Mouse (Mus musculus): ENCODE data around the gene B3gntl1.

B3gntl1 gene

DNA sequence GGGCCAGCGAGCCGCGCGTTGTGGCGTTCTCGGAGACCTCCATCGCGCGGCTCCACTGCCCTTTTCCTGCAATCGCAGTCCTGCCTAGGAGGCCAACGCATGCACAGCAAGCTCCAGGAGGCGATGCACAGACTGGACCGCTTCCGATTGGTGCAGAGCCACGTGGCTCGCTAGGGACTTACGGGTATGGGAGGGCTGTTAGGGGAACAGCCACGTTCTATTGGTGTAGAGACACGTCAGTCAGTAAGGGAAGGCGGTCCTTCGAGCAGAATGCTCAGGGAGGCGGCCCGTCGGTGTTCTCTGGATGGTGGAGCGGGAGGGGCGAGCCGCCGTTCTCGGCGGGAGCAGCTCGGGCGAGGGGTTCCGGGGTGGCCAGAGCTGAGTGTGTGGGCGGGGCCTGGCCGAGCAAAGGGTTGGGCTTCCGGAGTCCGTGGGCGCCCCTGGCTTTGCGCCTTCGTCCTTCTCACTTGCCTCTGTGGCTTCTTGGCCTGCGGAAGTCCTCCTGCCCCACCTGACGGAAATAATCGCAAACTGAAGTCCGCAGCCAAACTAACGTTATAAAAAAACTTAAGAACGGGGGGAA, at the start of gene B3gntl1:
TSS of gene B3gntl1 (minus strand) at position 164 of the 583 bp plus-strand sequence.
- peak; percentile 100 for DNase-seq (ENCODE audit: low read depth, low spot score)

DNA sequence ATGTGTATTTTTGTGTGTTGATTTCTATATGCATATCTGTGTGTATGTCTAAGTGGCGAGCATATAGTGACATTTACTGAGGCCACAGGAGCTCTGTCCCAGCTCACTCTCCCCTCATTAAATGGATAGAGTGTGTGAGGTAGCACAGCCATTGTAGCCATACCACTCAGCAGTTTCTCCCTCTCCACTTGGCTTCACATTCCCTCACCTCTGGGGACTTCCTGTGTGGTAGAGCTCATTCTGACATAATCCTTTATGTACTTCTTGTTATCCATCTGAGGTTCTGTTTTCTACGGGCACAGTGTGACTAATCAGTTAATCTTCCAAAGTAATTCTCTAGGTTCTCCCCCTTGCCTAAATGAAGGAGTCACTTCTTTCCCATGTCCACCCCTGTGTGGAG, 49.5 kb upstream of the B3gntl1 start:
- no peak for DNase-seq (ENCODE audit: low read depth, low spot score)

DNA sequence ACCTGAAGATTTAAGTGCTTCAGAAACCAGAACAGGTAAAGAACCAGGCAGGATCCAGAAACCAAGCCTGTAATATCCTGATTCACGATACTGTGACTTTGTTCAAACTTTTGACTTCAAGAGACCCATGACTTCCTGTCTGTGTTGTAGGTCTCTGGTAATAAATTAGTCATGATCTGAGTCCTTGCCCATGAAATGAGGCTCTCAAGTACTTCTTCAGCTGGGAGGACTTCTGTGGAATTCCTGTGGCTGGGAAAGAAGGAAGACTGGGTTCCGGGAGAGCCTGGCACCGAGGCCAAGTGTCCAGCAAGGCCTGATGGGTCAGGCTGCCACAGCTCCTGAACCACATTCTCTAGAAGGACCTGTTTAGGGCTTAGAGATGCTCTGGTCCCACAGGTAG, 47.8 kb upstream of the B3gntl1 start:
- no peak for DNase-seq (ENCODE audit: low read depth, low spot score)

DNA sequence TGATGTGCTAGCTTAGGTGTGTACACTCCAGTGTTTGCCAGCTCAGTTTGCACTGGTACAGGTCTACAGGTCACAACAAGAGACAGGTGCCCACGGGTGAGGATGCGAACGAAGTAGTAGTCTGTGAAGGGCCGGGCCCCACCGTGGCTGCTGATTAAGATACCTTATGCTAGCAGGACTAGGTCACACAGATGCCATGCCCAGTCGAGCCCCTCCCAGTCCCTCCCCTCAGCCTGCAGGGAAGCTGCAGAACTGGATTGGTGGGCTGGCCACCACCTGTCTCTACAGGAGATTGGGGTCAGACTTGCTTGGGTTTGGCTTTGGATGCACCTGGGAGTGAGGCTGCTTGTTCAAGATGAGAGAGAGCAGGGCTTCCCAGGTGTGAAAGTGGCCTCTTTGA, 44.8 kb upstream of the B3gntl1 start:
- DNase-seq (ENCODE audit: low read depth, low spot score) = no peak

DNA sequence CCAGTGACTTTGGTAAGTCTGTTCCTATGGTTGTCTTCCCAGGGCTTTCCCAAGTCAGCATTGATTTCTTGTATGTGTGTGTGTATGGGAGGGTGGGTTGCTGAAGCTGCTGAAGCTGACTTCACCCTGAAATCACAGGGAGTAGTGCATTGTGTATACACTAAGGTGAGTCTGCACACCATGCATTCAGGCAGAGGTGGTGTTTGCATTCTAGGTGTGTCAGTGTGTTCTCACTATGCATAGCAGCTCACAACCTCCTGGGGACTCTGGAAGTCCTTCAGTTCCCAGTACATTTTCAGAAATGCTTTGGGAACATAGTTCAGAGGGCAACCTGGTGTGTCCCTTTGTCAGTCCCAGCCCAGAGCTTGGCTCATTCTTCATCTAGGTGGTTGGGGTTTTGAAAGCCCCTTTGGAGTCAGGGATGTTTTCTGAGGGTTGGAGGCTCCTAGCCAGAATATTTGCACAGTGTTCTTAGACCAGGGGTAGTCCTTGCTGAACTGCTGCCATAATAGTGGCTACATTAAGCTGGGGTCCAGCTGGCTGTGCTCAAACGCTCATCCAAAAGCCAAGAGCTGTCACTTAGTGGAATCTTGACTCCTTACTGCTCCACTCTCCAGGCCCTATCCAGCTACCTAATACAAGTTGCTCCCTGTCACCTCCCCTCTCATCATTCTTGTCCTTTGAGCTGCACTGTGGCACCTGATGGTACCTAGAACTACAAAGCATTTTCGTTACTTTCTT, 42.0 kb upstream of the B3gntl1 start:
- DNase-seq (ENCODE audit: low read depth, low spot score) = no peak

DNA sequence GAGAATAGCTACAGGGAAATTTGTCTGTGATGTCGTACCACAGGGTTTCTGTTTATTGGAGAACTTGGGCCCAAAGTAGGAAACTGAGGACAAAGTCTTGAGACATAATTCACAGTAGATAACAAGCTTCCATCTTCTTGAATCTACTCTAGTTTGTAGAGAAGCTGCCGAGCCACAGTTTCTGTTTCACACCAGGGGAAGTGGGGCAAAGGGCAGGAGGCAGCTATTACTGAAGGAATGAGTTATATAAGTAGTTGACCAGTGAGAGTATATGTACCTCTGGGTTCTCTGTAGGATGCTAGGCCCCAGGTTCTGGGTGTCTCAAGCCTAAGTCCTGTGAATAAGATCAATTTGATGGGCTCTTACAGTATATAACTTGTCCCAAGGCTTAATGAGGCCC, 40.6 kb upstream of the B3gntl1 start:
- no peak for DNase-seq (ENCODE audit: low read depth, low spot score)

DNA sequence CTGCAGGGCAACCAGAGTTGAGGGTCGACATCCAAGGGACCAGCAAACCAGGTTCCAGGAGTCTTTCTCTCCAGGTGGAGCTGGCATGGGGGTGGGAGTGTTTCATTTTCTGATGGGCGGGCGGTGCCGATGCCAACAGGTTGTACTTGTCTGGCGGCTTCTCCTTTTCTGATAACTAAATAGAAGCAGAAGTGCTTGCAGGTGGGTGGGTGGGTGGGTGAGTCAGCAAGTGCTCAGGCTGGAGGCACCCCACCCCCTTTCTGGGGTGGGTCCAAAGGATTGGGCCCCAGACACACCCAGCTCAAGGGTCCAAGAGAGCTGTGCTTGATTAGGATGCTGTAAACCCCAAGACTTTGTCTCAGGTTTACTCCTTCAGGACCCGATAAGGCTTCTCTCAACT, 40.0 kb upstream of the B3gntl1 start:
- no peak for DNase-seq (ENCODE audit: low read depth, low spot score)

DNA sequence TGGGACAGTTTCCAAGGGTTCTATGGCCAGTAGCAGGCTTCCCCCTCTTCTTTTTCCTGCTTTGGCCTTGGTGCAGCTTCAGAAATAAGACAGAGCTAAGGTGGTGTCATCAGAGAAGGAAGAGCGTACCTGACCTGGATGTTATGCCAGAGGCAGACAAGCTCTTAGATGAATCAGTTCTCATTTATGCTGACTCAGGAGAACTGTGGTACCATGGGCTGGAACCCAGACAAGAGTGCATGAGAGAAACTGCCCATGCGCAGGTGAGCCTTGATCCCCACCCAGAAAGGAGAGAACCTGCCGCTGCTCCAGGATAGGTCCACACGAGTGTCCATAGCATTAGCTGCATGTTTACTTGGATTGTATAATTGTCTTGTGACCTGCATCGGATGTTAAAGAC, 37.3 kb upstream of the B3gntl1 start:
- no peak for DNase-seq (ENCODE audit: low read depth, low spot score)

DNA sequence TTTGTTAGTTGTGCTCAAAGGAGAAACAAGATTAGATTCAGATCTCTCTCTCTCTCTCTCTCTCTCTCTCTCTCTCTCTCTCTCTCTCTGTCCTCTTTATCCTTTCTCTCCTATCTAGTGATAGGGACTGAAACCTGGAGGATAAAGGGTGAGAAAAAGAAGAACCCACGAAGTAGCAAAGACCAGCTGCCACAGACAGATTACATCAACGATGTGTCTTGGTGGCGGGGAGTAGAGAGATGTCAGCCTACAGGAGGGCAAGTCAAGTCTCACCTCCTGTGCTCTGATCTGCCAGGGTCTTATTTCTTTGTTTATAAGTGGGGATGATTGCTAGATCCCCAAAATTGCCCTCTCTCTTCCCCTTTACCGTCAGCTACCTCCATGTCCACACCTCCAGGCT, 36.3 kb upstream of the B3gntl1 start:
- DNase-seq (ENCODE audit: low read depth, low spot score) = no peak

DNA sequence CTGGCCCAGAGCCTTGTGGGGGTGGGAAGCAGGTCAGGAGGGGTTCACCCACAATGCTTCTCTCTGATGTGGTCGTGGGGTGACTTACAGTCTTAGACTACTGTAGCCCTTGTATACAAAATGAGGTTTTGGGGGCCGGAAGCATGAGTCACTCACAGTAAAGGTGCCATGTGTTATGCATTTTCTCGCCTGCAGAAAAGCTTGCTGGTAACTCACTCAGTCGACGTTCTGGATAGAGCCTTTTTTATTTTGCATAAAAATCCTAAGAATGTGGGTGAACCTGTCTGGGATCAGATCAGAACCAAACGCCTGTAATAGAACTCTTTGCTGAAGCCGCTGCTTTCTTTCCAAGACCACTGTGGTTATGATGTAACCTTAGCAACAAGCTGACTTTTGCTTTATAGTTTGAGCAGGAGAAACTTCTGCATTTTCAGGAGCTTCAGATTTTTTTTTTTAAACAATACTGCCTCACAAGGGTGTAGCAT, 33.6 kb upstream of the B3gntl1 start:
- no peak for DNase-seq (ENCODE audit: low read depth, low spot score)

DNA sequence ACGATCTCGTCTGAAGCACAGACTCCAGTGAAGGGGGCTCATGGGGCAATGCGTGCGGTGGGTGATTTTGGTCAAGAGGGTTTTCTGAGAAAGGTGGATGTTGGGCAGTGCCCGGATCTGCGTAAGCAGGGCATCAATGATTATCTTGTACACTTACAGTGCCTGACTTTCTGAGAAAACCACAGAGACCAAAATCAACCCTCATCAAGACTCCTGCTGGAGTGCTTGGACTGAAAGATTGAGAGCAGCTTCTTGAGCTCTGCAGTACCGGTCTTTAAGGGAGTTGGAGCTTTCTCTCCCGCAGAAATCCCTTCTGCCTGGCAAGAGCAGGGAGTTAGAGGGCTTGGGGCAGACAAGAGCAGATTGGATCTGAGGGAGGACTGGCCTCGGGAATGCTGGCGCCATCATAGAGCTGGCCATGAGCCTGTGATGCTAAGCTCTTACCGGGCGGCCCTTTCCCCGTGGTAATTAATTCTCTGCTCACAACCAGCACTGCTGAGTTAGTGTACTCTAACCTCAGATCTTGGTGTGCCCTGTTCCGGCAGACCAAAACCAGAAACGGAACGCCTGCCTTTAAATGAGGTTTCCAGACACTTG, 30.8 kb upstream of the B3gntl1 start:
- no peak for DNase-seq (ENCODE audit: low read depth, low spot score)

DNA sequence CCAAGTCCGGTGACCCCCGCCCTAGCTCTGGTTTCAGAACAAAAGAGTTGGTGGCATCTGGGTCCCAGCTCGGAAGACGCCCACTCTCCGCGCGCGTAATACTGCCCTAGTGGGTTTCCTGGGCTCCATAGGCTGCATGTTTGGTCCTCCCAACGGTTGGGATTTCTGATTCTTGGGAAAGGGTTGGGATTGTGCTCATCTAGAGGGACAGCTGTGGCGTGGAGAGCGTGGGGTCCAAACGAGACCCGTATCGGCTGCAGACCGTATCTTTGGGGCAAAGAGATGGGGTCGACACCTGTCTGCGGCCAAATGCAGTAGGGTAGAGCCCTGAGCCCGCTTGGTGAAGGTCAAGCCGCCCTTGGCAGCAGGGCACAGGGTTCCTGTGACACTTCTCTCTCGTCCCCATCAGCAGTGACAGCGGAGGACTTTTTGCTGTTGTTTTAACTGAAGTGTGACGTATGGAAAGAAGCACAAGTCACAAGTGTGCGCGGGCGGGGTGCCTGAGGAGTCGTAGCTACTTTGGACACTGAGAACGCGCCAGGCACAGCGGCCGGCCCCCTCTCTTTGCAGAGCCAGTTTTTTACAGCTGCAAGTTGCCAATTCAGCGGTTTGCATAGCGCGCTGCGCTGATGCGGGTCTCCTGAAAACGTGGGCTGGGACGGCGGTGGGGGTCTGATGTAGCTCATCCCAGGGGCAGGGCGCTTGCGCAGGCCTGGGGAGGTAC, 30.1 kb upstream of the B3gntl1 start:
- DNase-seq (ENCODE audit: low read depth, low spot score) = peak; percentile 47

DNA sequence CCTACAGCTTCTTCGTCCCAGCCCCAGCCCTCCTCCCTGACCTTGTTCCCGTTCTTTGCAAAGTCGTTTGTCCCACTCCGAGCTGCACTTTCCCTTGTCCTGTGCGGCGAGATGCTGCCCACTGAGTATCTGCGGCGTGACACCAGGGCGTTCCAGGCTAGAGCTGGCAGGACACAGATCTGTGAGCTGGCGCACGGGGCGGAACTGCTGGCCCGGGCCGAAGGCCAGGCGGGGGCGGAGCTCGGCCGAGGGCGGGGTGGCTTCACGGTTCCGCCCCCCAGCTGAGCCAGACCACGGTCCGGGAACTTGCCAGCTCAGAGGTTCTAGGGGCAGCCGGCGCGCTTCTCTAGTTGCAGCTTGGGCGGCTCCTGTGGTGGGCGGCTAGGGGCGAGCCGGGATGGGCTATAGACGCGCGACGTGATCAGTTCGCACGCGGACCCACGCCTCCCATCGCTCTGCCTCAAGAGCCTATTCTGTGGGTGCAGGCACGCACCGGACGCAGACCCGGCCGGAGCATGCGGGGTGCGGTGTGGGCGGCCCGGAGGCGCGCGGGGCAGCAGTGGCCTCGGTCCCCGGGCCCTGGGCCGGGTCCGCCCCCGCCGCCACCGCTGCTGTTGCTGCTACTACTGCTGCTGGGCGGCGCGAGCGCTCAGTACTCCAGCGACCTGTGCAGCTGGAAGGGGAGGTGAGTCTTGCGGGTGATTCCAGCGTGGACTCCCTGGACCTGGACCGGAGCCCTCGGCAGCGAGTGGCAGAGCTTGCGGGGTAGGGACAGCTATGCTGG, 29.4 kb upstream of the B3gntl1 start:
- peak; percentile 90 for DNase-seq (ENCODE audit: low read depth, low spot score)

DNA sequence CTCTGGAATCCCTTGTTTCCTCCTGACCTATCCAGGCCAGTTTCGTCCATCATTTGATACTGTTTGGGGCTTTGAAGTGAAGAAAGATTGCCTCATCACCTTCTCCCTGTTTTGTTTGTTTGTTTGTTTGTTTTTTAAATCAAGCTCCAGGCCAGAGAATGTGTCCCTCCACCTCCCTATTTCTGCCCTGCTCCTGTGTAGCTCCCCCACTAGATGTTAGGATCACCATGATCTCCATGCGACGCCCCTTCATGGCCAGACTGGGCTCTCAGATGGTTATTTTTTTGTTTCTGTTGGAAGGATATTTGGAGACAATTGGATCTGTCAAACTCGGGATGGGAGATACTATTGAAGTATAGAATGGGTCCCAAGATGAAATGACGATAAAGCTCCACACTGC, 28.3 kb upstream of the B3gntl1 start, which contains the start of gene Metrnl:
TSS of gene Metrnl (plus strand) at position 301 of the 400 bp plus-strand sequence.
- no peak for DNase-seq (ENCODE audit: low read depth, low spot score)

DNA sequence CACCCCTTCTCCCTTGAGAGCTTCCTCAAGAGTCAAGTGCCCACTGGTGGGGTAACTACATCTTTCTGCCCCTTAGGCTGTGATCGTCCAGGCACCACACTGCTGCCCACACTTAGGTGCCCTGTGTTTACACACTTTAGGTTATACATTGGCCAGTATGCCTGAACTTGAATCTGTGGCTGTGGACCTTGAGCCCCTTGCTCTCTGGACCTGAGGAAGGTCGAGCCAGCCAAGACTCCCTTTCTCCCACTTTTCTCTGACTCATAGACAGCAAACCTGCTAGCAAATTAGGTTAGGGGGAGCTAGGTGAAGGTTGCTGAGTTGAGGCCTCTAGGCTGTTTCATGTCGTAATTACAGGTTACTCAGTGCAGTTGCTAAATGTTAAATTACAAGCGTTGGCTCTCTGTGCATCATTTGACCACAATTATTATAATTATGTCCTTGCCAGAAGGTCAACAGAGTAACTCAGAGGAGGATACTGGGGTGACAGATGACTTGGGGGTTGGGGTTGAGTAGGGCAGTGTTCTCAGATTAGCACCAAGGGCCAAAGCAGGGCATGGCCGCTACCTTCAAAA, 25.5 kb upstream of the B3gntl1 start:
- DNase-seq (ENCODE audit: low read depth, low spot score) = no peak

DNA sequence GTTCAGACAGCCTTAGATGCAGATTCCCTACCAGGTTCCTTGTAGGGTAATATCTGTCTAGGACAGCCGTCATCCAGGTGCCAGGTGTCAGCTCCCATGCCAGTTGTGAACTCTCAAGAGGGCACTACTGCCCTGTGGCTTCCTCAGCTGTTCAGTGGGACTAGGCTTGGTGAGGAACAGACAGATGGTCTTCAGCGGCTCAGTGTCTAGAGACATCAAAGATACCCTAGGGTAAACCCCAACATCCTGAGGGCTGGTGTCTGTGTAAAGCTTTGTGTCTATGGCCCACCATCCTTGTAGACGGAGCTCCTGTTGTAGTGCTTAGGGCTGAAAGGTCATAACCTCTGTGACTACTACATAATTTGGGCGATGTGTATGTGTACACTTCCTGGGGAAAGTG, 24.3 kb upstream of the B3gntl1 start:
- no peak for DNase-seq (ENCODE audit: low read depth, low spot score)

DNA sequence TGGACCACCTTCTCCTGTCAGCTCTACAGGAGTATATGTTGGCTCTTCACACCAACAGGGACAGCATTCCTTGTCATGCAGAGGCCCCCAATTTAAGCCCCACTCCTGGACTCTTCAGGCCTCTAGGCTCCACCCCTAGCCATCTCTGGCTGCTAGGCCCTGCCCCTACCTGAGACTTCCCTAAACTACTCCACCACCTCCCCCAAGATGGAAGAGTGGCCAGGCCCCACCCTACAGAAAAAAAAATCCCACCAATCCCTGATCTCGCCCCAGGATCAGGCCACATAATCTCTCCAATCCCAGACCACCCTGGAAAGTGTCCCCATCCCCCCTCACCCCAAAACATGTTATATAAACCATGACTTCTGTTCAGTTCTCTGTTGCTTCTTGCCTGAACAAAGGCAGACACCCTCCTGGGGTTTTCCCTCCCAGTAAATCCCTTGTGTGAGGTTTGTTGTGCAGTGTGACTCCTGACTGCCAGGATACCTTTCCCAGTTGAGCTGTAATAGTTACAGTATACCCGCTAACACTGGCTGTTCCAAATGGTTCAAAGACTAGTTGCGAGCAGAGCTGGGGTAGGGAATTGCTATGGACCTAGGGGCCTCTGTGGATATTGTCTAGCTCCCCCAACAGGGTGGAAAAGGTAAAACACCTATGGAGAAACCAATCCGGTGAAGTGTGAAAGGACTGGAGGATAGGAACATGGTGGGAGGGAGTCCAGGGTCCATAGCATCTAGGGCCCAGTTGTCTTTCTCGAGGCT, 22.5 kb upstream of the B3gntl1 start:
- no peak for DNase-seq (ENCODE audit: low read depth, low spot score)

DNA sequence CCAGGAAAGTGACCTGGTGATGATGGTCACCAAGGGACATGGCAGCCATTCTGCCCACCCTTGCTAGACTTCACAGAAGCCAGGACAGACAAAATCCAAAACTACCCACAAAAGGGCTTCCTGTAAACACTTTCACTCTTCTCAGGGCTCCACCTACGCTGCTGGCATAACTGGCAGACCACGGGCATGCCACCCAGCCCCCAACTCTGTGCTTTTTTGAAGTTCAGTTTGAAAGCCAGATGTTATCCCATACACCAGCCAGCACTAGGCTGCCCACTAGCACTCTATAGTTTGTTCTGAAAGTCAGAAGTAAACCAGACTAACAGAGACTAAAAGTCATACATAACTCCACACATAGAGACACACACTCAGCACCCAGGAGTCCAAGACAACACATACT, 15.1 kb upstream of the B3gntl1 start:
- no peak for DNase-seq (ENCODE audit: low read depth, low spot score)

DNA sequence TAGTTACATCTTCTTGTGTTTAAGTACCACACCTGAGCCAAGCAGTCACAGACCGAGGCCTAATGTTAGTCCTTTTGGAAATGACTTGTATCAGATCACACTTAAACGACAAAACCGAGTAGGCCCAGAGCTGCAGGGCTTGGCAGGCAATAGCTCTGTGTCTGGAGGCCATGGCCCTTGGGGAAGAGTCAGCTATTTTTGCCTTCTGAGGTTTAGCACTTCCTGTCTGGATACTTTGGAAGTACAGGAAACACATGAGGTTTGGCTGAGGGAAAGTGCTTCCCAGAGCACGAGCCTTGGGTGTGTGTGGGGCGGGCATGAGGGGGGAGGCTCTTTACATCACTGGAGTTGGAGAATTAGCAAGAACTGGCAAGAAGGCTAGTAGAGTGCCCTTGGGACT, 13.7 kb upstream of the B3gntl1 start:
- peak; percentile 41 for DNase-seq (ENCODE audit: low read depth, low spot score)

DNA sequence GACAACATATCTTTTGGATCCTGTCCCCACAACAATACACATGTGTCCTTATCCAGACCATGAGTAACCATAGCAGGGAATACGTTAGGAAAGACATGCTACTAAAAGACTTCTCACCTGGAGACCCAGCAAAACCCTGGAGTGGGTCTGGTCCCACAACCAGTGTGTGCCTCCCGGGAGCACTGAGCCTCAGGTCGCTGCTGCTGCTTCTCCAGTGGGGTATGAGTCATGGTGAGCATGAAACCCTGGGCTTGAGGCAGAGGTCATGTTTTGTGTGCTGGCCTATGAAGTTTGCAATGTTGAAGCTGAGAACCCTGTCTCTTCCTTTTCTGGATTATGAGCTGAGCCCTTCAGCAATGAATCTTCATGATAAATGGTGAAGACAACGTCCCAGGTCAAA, 13.1 kb upstream of the B3gntl1 start:
- DNase-seq (ENCODE audit: low read depth, low spot score) = no peak

All from skeletal muscle tissue, adult 2 months (tissue).